Mouse (Mus musculus): Measurements from ENCODE around the gene Eno3. TPM values are rescaled to one million over a fixed set of nuclear protein-coding genes. Genes with fewer than 3 reads are reported as not detected.

Gene Eno3
- total RNA-seq, 1 experiment = 31.7 TPM

- Histone ChIP-seq H3K36me3 (ENCODE audit: control insufficient read depth, insufficient read depth, low read length, poor library complexity, severe bottlenecking) (peaks cover 48% of the 10 kb centered on the region), H3K4me1 (ENCODE audit: control insufficient read depth in 2 of 2, insufficient read depth in 2 of 2, low read length in 2 of 2, poor library complexity in 1 of 2) (peaks cover 0 to 5% of the 10 kb centered on the region in 2 experiments; a peak in 2 of 4 replicates), H3K4me3 (ENCODE audit: insufficient read depth in 1 of 2, low read depth in 1 of 2, low read length in 2 of 2, poor library complexity in 1 of 2, severe bottlenecking in 1 of 2) (no peak overlapping the region), H3K9ac (ENCODE audit: insufficient read depth, low read depth, low read length, poor library complexity, severe bottlenecking) (no peak overlapping the region), H3K27ac (ENCODE audit: insufficient read depth, low read depth, low read length, poor library complexity, severe bottlenecking) (no peak overlapping the region; the same call in 1 of the 2 replicates), H3K9me3 (ENCODE audit: control insufficient read depth, insufficient read depth, low read depth, low read length) (no peaks in the 10 kb centered on the region)
- TF ChIP-seq ZNF384 (IDR thresholded peaks at IDR 0.05; ENCODE audit: low read depth, low read length) (peak; percentile 88), ZC3H11A (IDR thresholded peaks at IDR 0.05; ENCODE audit: borderline replicate concordance, low read depth, low read length) (no peak)
- in situ Hi-C loops (cut with MboI; ENCODE audit: low sequenced_read_pairs in 2 of 2, unreplicated experiment in 2 of 2) = no loop called here
- DNase-seq (ENCODE audit: low read depth, low spot score) = no peak
Observed at GRCm38 (mm10) chr11:70650322-70651175, 6.5 kb upstream of the Eno3 start.

- Histone ChIP-seq H3K9ac (ENCODE audit: insufficient read depth, low read depth, low read length, poor library complexity, severe bottlenecking) (no peak overlapping the region), H3K4me1 (ENCODE audit: control insufficient read depth in 2 of 2, insufficient read depth in 2 of 2, low read length in 2 of 2, poor library complexity in 1 of 2) (peaks cover 0 to 2% of the 10 kb centered on the region in 2 experiments; a peak in 1 of 4 replicates), H3K4me3 (ENCODE audit: insufficient read depth in 1 of 2, low read depth in 1 of 2, low read length in 2 of 2, poor library complexity in 1 of 2, severe bottlenecking in 1 of 2) (no peak overlapping the region), H3K36me3 (ENCODE audit: control insufficient read depth, insufficient read depth, low read length, poor library complexity, severe bottlenecking) (peaks cover 44% of the 10 kb centered on the region), H3K9me3 (ENCODE audit: control insufficient read depth, insufficient read depth, low read depth, low read length) (no peaks in the 10 kb centered on the region), H3K27ac (ENCODE audit: insufficient read depth, low read depth, low read length, poor library complexity, severe bottlenecking) (no peak overlapping the region)
- TF ChIP-seq MAFK (IDR thresholded peaks at IDR 0.05; ENCODE audit: insufficient read depth, low read depth, low read length) (no peak), CHD2 (IDR thresholded peaks at IDR 0.05; ENCODE audit: low read depth, low read length) (no peak), HCFC1 (IDR thresholded peaks at IDR 0.05; ENCODE audit: borderline replicate concordance, insufficient read depth, low read length) (no peak), ZNF384 (IDR thresholded peaks at IDR 0.05; ENCODE audit: low read depth, low read length) (no peak), ZC3H11A (IDR thresholded peaks at IDR 0.05; ENCODE audit: borderline replicate concordance, low read depth, low read length) (no peak)
- no peak for DNase-seq (ENCODE audit: low read depth, low spot score)
- in situ Hi-C loops (cut with MboI; ENCODE audit: low sequenced_read_pairs in 2 of 2, unreplicated experiment in 2 of 2) = no loop called here
Observed at GRCm38 (mm10) chr11:70651391-70651790, 5.6 kb upstream of the Eno3 start.

- H3K36me3 ChIP-seq (ENCODE audit: control insufficient read depth, insufficient read depth, low read length, poor library complexity, severe bottlenecking) = peaks cover 44% of the 10 kb centered on the region
- in situ Hi-C loops (cut with MboI; ENCODE audit: low sequenced_read_pairs in 2 of 2, unreplicated experiment in 2 of 2) = no loop called here
Observed at GRCm38 (mm10) chr11:70652029-70652883, 4.7 kb upstream of the Eno3 start.

GRCm38 (mm10) chr11:70652884-70653344 lies 4.1 kb upstream of the Eno3 start:
- Histone ChIP-seq H3K9ac (ENCODE audit: insufficient read depth, low read depth, low read length, poor library complexity, severe bottlenecking) (peak overlapping the region; percentile 99; the same call in 1 of the 2 replicates), H3K36me3 (ENCODE audit: control insufficient read depth, insufficient read depth, low read length, poor library complexity, severe bottlenecking) (peaks cover 44% of the 10 kb centered on the region), H3K4me1 (ENCODE audit: control insufficient read depth in 2 of 2, insufficient read depth in 2 of 2, low read length in 2 of 2, poor library complexity in 1 of 2) (peaks cover 5 to 15% of the 10 kb centered on the region in 2 experiments; a peak in 3 of 4 replicates), H3K9me3 (ENCODE audit: control insufficient read depth, insufficient read depth, low read depth, low read length) (no peaks in the 10 kb centered on the region), H3K27ac (ENCODE audit: insufficient read depth, low read depth, low read length, poor library complexity, severe bottlenecking) (peak overlapping the region; percentile 98), H3K4me3 (ENCODE audit: insufficient read depth in 1 of 2, low read depth in 1 of 2, low read length in 2 of 2, poor library complexity in 1 of 2, severe bottlenecking in 1 of 2) (peak overlapping the region; percentile 89 to 98)
- in situ Hi-C loops (cut with MboI; ENCODE audit: low sequenced_read_pairs in 2 of 2, unreplicated experiment in 2 of 2) = no loop called here
- DNase-seq (ENCODE audit: low read depth, low spot score) = no peak
- TF ChIP-seq HCFC1 (IDR thresholded peaks at IDR 0.05; ENCODE audit: borderline replicate concordance, insufficient read depth, low read length) (no peak), MAFK (IDR thresholded peaks at IDR 0.05; ENCODE audit: insufficient read depth, low read depth, low read length) (no peak), ZC3H11A (IDR thresholded peaks at IDR 0.05; ENCODE audit: borderline replicate concordance, low read depth, low read length) (no peak), CHD2 (IDR thresholded peaks at IDR 0.05; ENCODE audit: low read depth, low read length) (no peak), ZNF384 (IDR thresholded peaks at IDR 0.05; ENCODE audit: low read depth, low read length) (no peak)

More at GRCm38 (mm10) chr11:70652029-70652883, 4.7 kb upstream of the Eno3 start:
- Histone ChIP-seq H3K9me3 (ENCODE audit: control insufficient read depth, insufficient read depth, low read depth, low read length) (no peaks in the 10 kb centered on the region), H3K4me3 (ENCODE audit: insufficient read depth in 1 of 2, low read depth in 1 of 2, low read length in 2 of 2, poor library complexity in 1 of 2, severe bottlenecking in 1 of 2) (peak overlapping the region; percentile 89 to 98), H3K4me1 (ENCODE audit: control insufficient read depth in 2 of 2, insufficient read depth in 2 of 2, low read length in 2 of 2, poor library complexity in 1 of 2) (peaks cover 2 to 8% of the 10 kb centered on the region in 2 experiments; a peak in 2 of 4 replicates), H3K27ac (ENCODE audit: insufficient read depth, low read depth, low read length, poor library complexity, severe bottlenecking) (no peak overlapping the region), H3K9ac (ENCODE audit: insufficient read depth, low read depth, low read length, poor library complexity, severe bottlenecking) (peak overlapping the region; percentile 17; the same call in 1 of the 2 replicates)
- DNase-seq (ENCODE audit: low read depth, low spot score) = no peak
- no peak for TF ChIP-seq MAFK (IDR thresholded peaks at IDR 0.05; ENCODE audit: insufficient read depth, low read depth, low read length)
- TF ChIP-seq CHD2 (IDR thresholded peaks at IDR 0.05; ENCODE audit: low read depth, low read length) = peak; percentile 51; the same call in 1 of the 2 replicates

All from ES-E14 (cell line).